In genomic region chr15:100616221-100616620, GRCm38 (mm10) we compare ENCODE assay signal across 9 mouse cellular contexts. TPM values are rescaled to one million over a fixed set of nuclear protein-coding genes. Genes with fewer than 3 reads are reported as not detected.
A peak's percentile ranks its signal among the peaks of the same experiment; 100 is the strongest.
DNase-seq lines count a peak whose midpoint lies in the region; ATAC-seq lines count a peak whose summit lies in the region.
"Had no signal": no experiment of that assay in that cellular context is flagged by ENCODE, and none has a peak within 500 bp of the region (broad histone marks: within the 10 kb centered on the region; RNA-seq: fewer than 3 reads in every experiment).

No protein-coding gene starts in this region.

- H3K9me3 ChIP-seq in kidney, embryonic 14.5 days (ENCODE audit: control insufficient read depth, low read length): no peaks in the 10 kb centered on the region
- H3K9me3 ChIP-seq in hindbrain, embryonic 13.5 days: no peaks in the 10 kb centered on the region
- no peaks in the 10 kb centered on the region for H3K9me3 ChIP-seq in midbrain, embryonic 15.5 days

- peaks cover 40% of the 10 kb centered on the region for H3K36me3 ChIP-seq in kidney, embryonic 14.5 days (ENCODE audit: control insufficient read depth, insufficient read depth, low read length)
- peaks cover 37% of the 10 kb centered on the region for H3K36me3 ChIP-seq in hindbrain, embryonic 13.5 days
- peaks cover 19% of the 10 kb centered on the region for H3K36me3 ChIP-seq in midbrain, embryonic 15.5 days (replicated peaks)

- peaks cover 14% of the 10 kb centered on the region; the same call in 1 of the 2 replicates for H3K4me1 ChIP-seq in kidney, embryonic 14.5 days (ENCODE audit: control insufficient read depth, insufficient read depth, low read length)
- H3K4me1 ChIP-seq in brown adipose tissue, adult 24 weeks (ENCODE audit: control insufficient read depth, insufficient read depth, insufficient read length, low read length): peaks cover 6% of the 10 kb centered on the region
- peaks cover 25% of the 10 kb centered on the region for H3K4me1 ChIP-seq in hindbrain, embryonic 13.5 days (replicated peaks)
- peaks cover 25% of the 10 kb centered on the region for H3K4me1 ChIP-seq in midbrain, embryonic 15.5 days

- 1% methylated on average over 19 of the region's 19 CpGs for WGBS in kidney, embryonic 14.5 days
- under 1% methylated on average over 19 of the region's 19 CpGs for WGBS in hindbrain, embryonic 13.5 days
- WGBS in midbrain, embryonic 15.5 days: 2% methylated on average over 19 of the region's 19 CpGs

- H3K27ac ChIP-seq in kidney, embryonic 14.5 days (ENCODE audit: low read depth, low read length): peak overlapping the region; percentile 97
- H3K27ac ChIP-seq in brown adipose tissue, adult 24 weeks (replicated peaks; ENCODE audit: low read depth, low read length): peak overlapping the region; percentile 76
- H3K27ac ChIP-seq in hindbrain, embryonic 13.5 days: peak overlapping the region; percentile 95
- H3K27ac ChIP-seq in midbrain, embryonic 15.5 days: peak overlapping the region; percentile 98

- peak overlapping the region; percentile 86 for H3K9ac ChIP-seq in kidney, embryonic 14.5 days (ENCODE audit: low read depth, low read length)
- H3K9ac ChIP-seq in hindbrain, embryonic 13.5 days: peak overlapping the region; percentile 84
- peak overlapping the region; percentile 90 for H3K9ac ChIP-seq in midbrain, embryonic 15.5 days

- H3K4me2 ChIP-seq in kidney, embryonic 14.5 days (replicated peaks; ENCODE audit: low read depth, low read length): peak overlapping the region; percentile 70
- H3K4me2 ChIP-seq in hindbrain, embryonic 13.5 days: peak overlapping the region; percentile 88
- peak overlapping the region; percentile 82 for H3K4me2 ChIP-seq in midbrain, embryonic 15.5 days

- H3K27me3 ChIP-seq in kidney, embryonic 14.5 days (ENCODE audit: control insufficient read depth, insufficient read depth, low read length): no peaks in the 10 kb centered on the region
- no peaks in the 10 kb centered on the region for H3K27me3 ChIP-seq in hindbrain, embryonic 13.5 days
- no peaks in the 10 kb centered on the region for H3K27me3 ChIP-seq in midbrain, embryonic 15.5 days (replicated peaks)

- DNase-seq in kidney, postnatal 36 days: no peak
- no peak for DNase-seq in spleen, postnatal 36 days (ENCODE audit: low spot score in 2 of 2)
- DNase-seq in layer of hippocampus, adult 18-20 months (ENCODE audit: low spot score in 2 of 2): no peak
- no peak for DNase-seq in gastrocnemius, postnatal 10 days

- ATAC-seq in kidney, embryonic 14.5 days (ENCODE audit: low FRiP score, low TSS enrichment): peak; percentile 2; the same call in 1 of the 2 replicates
- peak; percentile 46 for ATAC-seq in hindbrain, embryonic 13.5 days (ENCODE audit: low FRiP score)
- peak; percentile 21 for ATAC-seq in midbrain, embryonic 15.5 days (replicated peaks)

- peak overlapping the region; percentile 91 for H3K4me3 ChIP-seq in kidney, embryonic 14.5 days (ENCODE audit: low read length)
- H3K4me3 ChIP-seq in brown adipose tissue, adult 24 weeks (ENCODE audit: insufficient read depth, low read depth, low read length): peak overlapping the region; percentile 95
- H3K4me3 ChIP-seq in hindbrain, embryonic 13.5 days: peak overlapping the region; percentile 62
- H3K4me3 ChIP-seq in midbrain, embryonic 15.5 days: peak overlapping the region; percentile 95

RNA-seq across cellular contexts. Expression of gene Dazap2, which starts 1.1 kb away (rescaled TPM):
- 236 and 274 TPM in 2 replicates for polyA plus RNA-seq in kidney, embryonic 14.5 days (2014; fragmentation: Nextera tagmentation; extraction: Ambion mirVana)
- 128 and 130 TPM in 2 replicates for polyA plus RNA-seq in brown adipose tissue, adult 24 weeks (2012; ENCODE audit: insufficient read depth, insufficient read length, missing spikeins)
- 150 and 152 TPM in 2 replicates for polyA plus RNA-seq in hindbrain, embryonic 13.5 days (2015; fragmentation: Nextera tagmentation; extraction: Ambion mirVana)
- 127 and 130 TPM in 2 replicates for polyA plus RNA-seq in midbrain, embryonic 15.5 days (2015; fragmentation: Nextera tagmentation; extraction: Ambion mirVana)
- total RNA-seq in layer of hippocampus, adult 18-20 months (2021): 100 to 1,000 TPM; 116 to 119 TPM
- total RNA-seq in gastrocnemius, postnatal 10 days (2021): 10 to 100 TPM; 64.8 to 67.8 TPM

RNA-seq across cellular contexts. Expression of gene Pou6f1, which starts 16.4 kb away (rescaled TPM):
- 9.6 and 14.6 TPM in 2 replicates for polyA plus RNA-seq in kidney, embryonic 14.5 days (2014; fragmentation: Nextera tagmentation; extraction: Ambion mirVana)
- polyA plus RNA-seq in brown adipose tissue, adult 24 weeks (2012; ENCODE audit: insufficient read depth, insufficient read length, missing spikeins): 9.6 and 16.4 TPM in 2 replicates
- 38.0 and 41.2 TPM in 2 replicates for polyA plus RNA-seq in hindbrain, embryonic 13.5 days (2015; fragmentation: Nextera tagmentation; extraction: Ambion mirVana)
- 43.0 and 43.4 TPM in 2 replicates for polyA plus RNA-seq in midbrain, embryonic 15.5 days (2015; fragmentation: Nextera tagmentation; extraction: Ambion mirVana)
- 100 to 1,000 TPM in 1 of 2 experiments, 10 to 100 TPM in 1; 98.2 to 104 TPM for total RNA-seq in layer of hippocampus, adult 18-20 months (2021)
- total RNA-seq in gastrocnemius, postnatal 10 days (2021): 10 to 100 TPM; 11.1 to 13.2 TPM

RNA-seq across cellular contexts. Expression of gene Smagp, which starts 20.5 kb away (rescaled TPM):
- polyA plus RNA-seq in kidney, embryonic 14.5 days (2014; fragmentation: Nextera tagmentation; extraction: Ambion mirVana): 26.4 and 28.4 TPM in 2 replicates
- polyA plus RNA-seq in brown adipose tissue, adult 24 weeks (2012; ENCODE audit: insufficient read depth, insufficient read length, missing spikeins): 25.6 and 29.4 TPM in 2 replicates
- 4.0 and 4.1 TPM in 2 replicates for polyA plus RNA-seq in hindbrain, embryonic 13.5 days (2015; fragmentation: Nextera tagmentation; extraction: Ambion mirVana)
- 4.0 and 4.9 TPM in 2 replicates for polyA plus RNA-seq in midbrain, embryonic 15.5 days (2015; fragmentation: Nextera tagmentation; extraction: Ambion mirVana)
- 1 to 10 TPM; 1.4 to 1.9 TPM for total RNA-seq in layer of hippocampus, adult 18-20 months (2021)
- total RNA-seq in gastrocnemius, postnatal 10 days (2021): 1 to 10 TPM; 6.5 to 8.6 TPM
- polyA plus RNA-seq: activated CD4-positive, CD25-positive, alpha-beta regulatory T cell, adult 4 months had no signal

RNA-seq across cellular contexts. Expression of gene Bin2, which starts 53.1 kb away (rescaled TPM):
- polyA plus RNA-seq in kidney, embryonic 14.5 days (2014; fragmentation: Nextera tagmentation; extraction: Ambion mirVana): 2.1 and 2.4 TPM in 2 replicates
- polyA plus RNA-seq in brown adipose tissue, adult 24 weeks (2012; ENCODE audit: insufficient read depth, insufficient read length, missing spikeins): 0.79 and 1.4 TPM in 2 replicates
- 2.0 and 2.4 TPM in 2 replicates for polyA plus RNA-seq in hindbrain, embryonic 13.5 days (2015; fragmentation: Nextera tagmentation; extraction: Ambion mirVana)
- polyA plus RNA-seq in midbrain, embryonic 15.5 days (2015; fragmentation: Nextera tagmentation; extraction: Ambion mirVana): 0.96 and 1.0 TPM in 2 replicates
- total RNA-seq in layer of hippocampus, adult 18-20 months (2021): 1 to 10 TPM; 5.4 to 5.7 TPM
- total RNA-seq in gastrocnemius, postnatal 10 days (2021): 1 to 10 TPM in 1 of 2 experiments, under 1 TPM in 1; 0.59 to 2.0 TPM
